Mouse (Mus musculus) heart, embryonic 14.5 days (tissue): ENCODE results near the gene Pink1. TPM values are rescaled to one million over a fixed set of nuclear protein-coding genes. Genes with fewer than 3 reads are reported as not detected.

Source experiments
- ATAC-seq: fragments of 200-750 bp; cut with Nextera tagmentation; 2 replicates; pipeline ENCODE4 v1.8.0; 2017; ENCODE audit warnings: low read depth, moderate TSS enrichment; ENCODE audit not compliant: insufficient number of reproducible peaks, insufficient read depth, low FRiP score
- H3K27ac ChIP-seq, 2 experiments: fragments of 200-500 bp in 1 of 2; fragments of 300-500 bp in 1 of 2; sonication (generic) in 1 of 2; replicated peaks in 1 of 2; 2 replicates each; pipeline ENCODE4 v1.5.1; 2012 to 2014; ENCODE audit warnings: low read depth in 2 of 2, low read length in 2 of 2, control low read depth in 1 of 2, mild to moderate bottlenecking in 1 of 2, mixed read lengths in 1 of 2; ENCODE audit not compliant: control insufficient read depth in 1 of 2, insufficient read depth in 1 of 2
- H3K27me3 ChIP-seq: fragments of 300-500 bp; sonication (generic); 2 replicates; pipeline ENCODE4 v1.6.1; 2014; ENCODE audit warnings: mild to moderate bottlenecking, low read length, control low read depth; ENCODE audit not compliant: control insufficient read depth, insufficient read depth
- H3K36me3 ChIP-seq: fragments of 300-500 bp; sonication (generic); 2 replicates; pipeline ENCODE4 v1.6.1; 2014; ENCODE audit warnings: mild to moderate bottlenecking, control low read depth, low read length, mixed read lengths; ENCODE audit not compliant: control insufficient read depth, insufficient read depth
- H3K4me1 ChIP-seq, 2 experiments: fragments of 200-500 bp in 1 of 2; fragments of 300-500 bp in 1 of 2; sonication (generic) in 1 of 2; 2 replicates each; pipeline ENCODE4 v1.6.1; 2012 to 2014; ENCODE audit warnings: low read length in 2 of 2, control low read depth in 1 of 2, mixed read lengths in 1 of 2; ENCODE audit not compliant: control insufficient read depth in 2 of 2, insufficient read depth in 2 of 2
- H3K4me2 ChIP-seq: fragments of 300-500 bp; sonication (generic); 2 replicates; pipeline ENCODE4 v1.6.1; 2014; ENCODE audit warnings: mild to moderate bottlenecking, low read length
- H3K4me3 ChIP-seq, 2 experiments: fragments of 200-500 bp in 1 of 2; fragments of 300-500 bp in 1 of 2; sonication (generic) in 1 of 2; 2 replicates each; pipeline ENCODE4 v1.5.1; 2012 to 2014; ENCODE audit warnings: low read length in 2 of 2, mild to moderate bottlenecking in 2 of 2, control low read depth in 1 of 2, low read depth in 1 of 2, moderate library complexity in 1 of 2; ENCODE audit not compliant: control insufficient read depth in 1 of 2, insufficient read depth in 1 of 2
- H3K9ac ChIP-seq: fragments of 300-500 bp; sonication (generic); 2 replicates; pipeline ENCODE4 v1.6.1; 2014; ENCODE audit warnings: mild to moderate bottlenecking, low read length
- H3K9me3 ChIP-seq: fragments of 300-500 bp; sonication (generic); 2 replicates; pipeline ENCODE4 v1.6.1; 2016; ENCODE audit warnings: low read length, control low read depth; ENCODE audit not compliant: control insufficient read depth
- WGBS: fragments of 180-500 bp; shearing (Covaris S2); extraction: QIAGEN DNeasy Blood & Tissue Kit; methylation state at CpG from one replicate; pipeline ENCODE4 v1.1.7; 2014; 5-methylcytosine and 5-hydroxymethylcytosine counted together
- polyA plus RNA-seq: library from polyadenylated mRNA; unstranded; fragments of >200 nt; fragmentation: Nextera tagmentation; extraction: Ambion mirVana; gene quantifications from 2 replicates; pipeline ENCODE4 v1.2.1, GENCODE M21; 2014

Pink1 gene
- polyA plus RNA-seq, 1 experiment from 2014 or later: 50.9 TPM

GRCm38 (mm10) chr4:138352692-138353091 is 26.6 kb upstream of the Pink1 start:
- Histone ChIP-seq H3K4me1 (peaks cover 0 to 4% of the 10 kb centered on the region in 2 experiments; a peak in 2 of 4 replicates), H3K9me3 (no peaks in the 10 kb centered on the region), H3K9ac (no peak overlapping the region), H3K36me3 (no peaks in the 10 kb centered on the region), H3K4me2 (no peak overlapping the region), H3K27ac (no peak overlapping the region), H3K27me3 (no peaks in the 10 kb centered on the region), H3K4me3 (no peak overlapping the region)
- no peak for ATAC-seq
- 86% methylated on average over 6 of the region's 6 CpGs for WGBS

- 79% methylated on average over 5 of the region's 5 CpGs for WGBS
- H3K4me1 ChIP-seq: peaks cover 0 to 4% of the 10 kb centered on the region in 2 experiments; a peak in 2 of 4 replicates
- H3K4me3 ChIP-seq: no peak overlapping the region
- no peak overlapping the region for H3K27ac ChIP-seq
- H3K9me3 ChIP-seq: no peaks in the 10 kb centered on the region
- H3K36me3 ChIP-seq: no peaks in the 10 kb centered on the region
- ATAC-seq: no peak
- H3K27me3 ChIP-seq: no peaks in the 10 kb centered on the region
- no peak overlapping the region for H3K4me2 ChIP-seq
- H3K9ac ChIP-seq: no peak overlapping the region
These were observed 25.7 kb upstream of the Pink1 start for GRCm38 (mm10) chr4:138351821-138352220.

- peaks cover 5 to 8% of the 10 kb centered on the region in 2 experiments for H3K4me1 ChIP-seq
- WGBS: 72% methylated on average over 7 of the region's 7 CpGs
- H3K27me3 ChIP-seq: no peaks in the 10 kb centered on the region
These were observed 22.6 kb upstream of the Pink1 start for GRCm38 (mm10) chr4:138348716-138349115.

GRCm38 (mm10) chr4:138347280-138347679 is 21.2 kb upstream of the Pink1 start:
- Histone ChIP-seq H3K27ac (no peak overlapping the region), H3K36me3 (no peaks in the 10 kb centered on the region)

More at GRCm38 (mm10) chr4:138348716-138349115, 22.6 kb upstream of the Pink1 start:
- no peaks in the 10 kb centered on the region for H3K36me3 ChIP-seq
- H3K9me3 ChIP-seq: no peaks in the 10 kb centered on the region
- no peak overlapping the region for H3K4me2 ChIP-seq
- no peak overlapping the region for H3K4me3 ChIP-seq
- ATAC-seq: no peak
- no peak overlapping the region for H3K9ac ChIP-seq
- no peak overlapping the region for H3K27ac ChIP-seq

GRCm38 (mm10) chr4:138344891-138345545 is 18.9 kb upstream of the Pink1 start:
- WGBS: 65% methylated on average over 9 of the region's 9 CpGs
- H3K27ac ChIP-seq: peak overlapping the region; percentile 30 to 55; a peak in 1 of 4 replicates

More at GRCm38 (mm10) chr4:138347280-138347679, 21.2 kb upstream of the Pink1 start:
- ATAC-seq: no peak
- no peak overlapping the region for H3K9ac ChIP-seq
- H3K27me3 ChIP-seq: no peaks in the 10 kb centered on the region
- H3K4me1 ChIP-seq: peaks cover 16 to 22% of the 10 kb centered on the region in 2 experiments
- no peak overlapping the region for H3K4me3 ChIP-seq
- H3K9me3 ChIP-seq: no peaks in the 10 kb centered on the region
- H3K4me2 ChIP-seq: no peak overlapping the region
- 75% methylated on average over 1 of the region's 1 CpGs for WGBS

GRCm38 (mm10) chr4:138343341-138343837 is 17.3 kb upstream of the Pink1 start:
- H3K9ac ChIP-seq: no peak overlapping the region
- peaks cover 27 to 30% of the 10 kb centered on the region in 2 experiments for H3K4me1 ChIP-seq
- peak overlapping the region; percentile 77 to 87 for H3K27ac ChIP-seq
- H3K4me2 ChIP-seq: peak overlapping the region; percentile 30
- no peaks in the 10 kb centered on the region for H3K9me3 ChIP-seq
- WGBS: 25% methylated on average over 10 of the region's 10 CpGs
- no peak overlapping the region for H3K4me3 ChIP-seq
- no peaks in the 10 kb centered on the region for H3K27me3 ChIP-seq
- ATAC-seq: no peak
- no peaks in the 10 kb centered on the region for H3K36me3 ChIP-seq

More at GRCm38 (mm10) chr4:138344891-138345545, 18.9 kb upstream of the Pink1 start:
- H3K36me3 ChIP-seq: no peaks in the 10 kb centered on the region
- H3K9me3 ChIP-seq: no peaks in the 10 kb centered on the region
- H3K27me3 ChIP-seq: no peaks in the 10 kb centered on the region
- ATAC-seq: no peak
- H3K4me2 ChIP-seq: no peak overlapping the region
- H3K4me3 ChIP-seq: no peak overlapping the region
- no peak overlapping the region for H3K9ac ChIP-seq
- H3K4me1 ChIP-seq: peaks cover 27 to 30% of the 10 kb centered on the region in 2 experiments

GRCm38 (mm10) chr4:138342778-138343177 is 16.7 kb upstream of the Pink1 start:
- 65% methylated on average over 6 of the region's 6 CpGs for WGBS
- H3K9me3 ChIP-seq: no peaks in the 10 kb centered on the region
- H3K9ac ChIP-seq: peak overlapping the region; percentile 54; the same call in 1 of the 2 replicates
- peaks cover 27 to 30% of the 10 kb centered on the region in 2 experiments for H3K4me1 ChIP-seq
- H3K36me3 ChIP-seq: no peaks in the 10 kb centered on the region
- ATAC-seq: no peak
- H3K4me3 ChIP-seq: no peak overlapping the region
- no peaks in the 10 kb centered on the region for H3K27me3 ChIP-seq
- peak overlapping the region; percentile 77 to 87 for H3K27ac ChIP-seq
- peak overlapping the region; percentile 30 for H3K4me2 ChIP-seq
